Mouse (Mus musculus): ENCODE results near the gene Slf2.

GRCm38 (mm10) chr19:44903343-44904000 is 27.5 kb upstream of the Slf2 start:
- no peak for TF ChIP-seq CTCF (IDR thresholded peaks at IDR 0.05; ENCODE audit: low read depth, low read length)
- no peak for TF ChIP-seq TAL1 (conservative IDR thresholded peaks at IDR 0.05; ENCODE audit: low read depth, low read length)
- no peak for TF ChIP-seq POLR2AphosphoS5 (IDR thresholded peaks at IDR 0.05; ENCODE audit: insufficient replicate concordance, low read depth, low read length)
- TF ChIP-seq GATA1 (IDR thresholded peaks at IDR 0.05; ENCODE audit: borderline replicate concordance, low read length): no peak
